Mouse (Mus musculus) embryonic facial prominence, embryonic 12.5 days (tissue): ENCODE data around the gene Rdh12. TPM values are rescaled to one million over a fixed set of nuclear protein-coding genes. Genes with fewer than 3 reads are reported as not detected.

Source experiments
- ATAC-seq: fragments of 200-750 bp; cut with Nextera tagmentation; 2 replicates; pipeline ENCODE4 v1.8.0; 2017; ENCODE audit not compliant: insufficient number of reproducible peaks, insufficient read depth, low FRiP score, low TSS enrichment
- H3K27ac ChIP-seq: fragments of 300-500 bp; sonication (generic); 2 replicates; pipeline ENCODE4 v1.5.1; 2016; ENCODE audit warnings: mild to moderate bottlenecking
- H3K27me3 ChIP-seq: fragments of 300-500 bp; sonication (generic); 2 replicates; pipeline ENCODE4 v1.6.1; 2016; ENCODE audit warnings: mild to moderate bottlenecking, moderate library complexity
- H3K36me3 ChIP-seq: fragments of 300-500 bp; sonication (generic); 2 replicates; pipeline ENCODE4 v1.6.1; 2016; ENCODE audit warnings: mild to moderate bottlenecking
- H3K4me1 ChIP-seq: fragments of 300-500 bp; sonication (generic); 2 replicates; pipeline ENCODE4 v1.6.1; 2016
- H3K4me2 ChIP-seq: fragments of 300-500 bp; sonication (generic); replicated peaks from 2 replicates; pipeline ENCODE4 v1.6.1; 2016; ENCODE audit warnings: mild to moderate bottlenecking, moderate library complexity
- H3K4me3 ChIP-seq: fragments of 300-500 bp; sonication (generic); 2 replicates; pipeline ENCODE4 v1.5.1; 2016; ENCODE audit warnings: mild to moderate bottlenecking
- H3K9ac ChIP-seq: fragments of 300-500 bp; sonication (generic); 2 replicates; pipeline ENCODE4 v1.6.1; 2016; ENCODE audit warnings: mild to moderate bottlenecking, moderate library complexity
- H3K9me3 ChIP-seq: fragments of 300-500 bp; sonication (generic); 2 replicates; pipeline ENCODE4 v1.6.1; 2016; ENCODE audit warnings: mild to moderate bottlenecking, moderate library complexity
- WGBS: fragments of 180-500 bp; shearing (Covaris S2); methylation state at CpG from one replicate; pipeline ENCODE4 v1.1.7; 2016; 5-methylcytosine and 5-hydroxymethylcytosine counted together
- polyA plus RNA-seq: library from polyadenylated mRNA; unstranded; fragments of >200 nt; fragmentation: Nextera tagmentation; extraction: Ambion mirVana; gene quantifications from 2 replicates; pipeline ENCODE4 v1.2.1, GENCODE M21; 2016

Gene Rdh12
- polyA plus RNA-seq, 1 experiment from 2014 or later = 1.9 TPM

DNA sequence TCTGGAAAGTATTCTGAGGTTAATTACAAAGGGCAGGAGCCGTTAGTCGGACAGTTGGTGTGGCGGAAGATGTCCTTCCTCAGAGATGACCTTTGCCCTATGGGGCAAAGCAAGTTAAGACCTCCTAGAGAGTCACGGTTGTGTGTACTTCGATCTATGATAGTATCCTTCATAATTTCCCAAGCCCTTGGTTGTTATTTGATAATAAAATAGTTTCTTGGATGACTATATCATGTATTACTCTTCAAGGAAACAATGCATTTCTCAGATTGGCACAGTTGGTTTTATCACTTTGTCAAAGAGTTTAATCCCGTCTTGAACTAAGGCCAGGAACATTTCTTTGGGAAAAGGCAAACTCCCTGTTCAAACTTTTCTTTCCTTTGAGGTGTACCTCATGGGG, 16.5 kb upstream of the Rdh12 start, which contains the start of gene Rdh11:
Gene Rdh11 (minus strand): TSS at position 101 of the 400 bp plus-strand sequence.
- H3K4me1 ChIP-seq = peaks cover 8% of the 10 kb centered on the region
- H3K9me3 ChIP-seq = no peaks in the 10 kb centered on the region
- H3K27me3 ChIP-seq = no peaks in the 10 kb centered on the region
- WGBS = 49% methylated on average over 6 of the region's 6 CpGs
- H3K27ac ChIP-seq = peak within 1 kb of the TSS; percentile 30; the same call in 1 of the 2 replicates
- peak within 1 kb of the TSS; percentile 59 for H3K9ac ChIP-seq
- peaks cover 13% of the 10 kb centered on the region for H3K36me3 ChIP-seq
- ATAC-seq = no peak
- peak within 1 kb of the TSS; percentile 77 for H3K4me2 ChIP-seq
- peak within 1 kb of the TSS; percentile 55 for H3K4me3 ChIP-seq

DNA sequence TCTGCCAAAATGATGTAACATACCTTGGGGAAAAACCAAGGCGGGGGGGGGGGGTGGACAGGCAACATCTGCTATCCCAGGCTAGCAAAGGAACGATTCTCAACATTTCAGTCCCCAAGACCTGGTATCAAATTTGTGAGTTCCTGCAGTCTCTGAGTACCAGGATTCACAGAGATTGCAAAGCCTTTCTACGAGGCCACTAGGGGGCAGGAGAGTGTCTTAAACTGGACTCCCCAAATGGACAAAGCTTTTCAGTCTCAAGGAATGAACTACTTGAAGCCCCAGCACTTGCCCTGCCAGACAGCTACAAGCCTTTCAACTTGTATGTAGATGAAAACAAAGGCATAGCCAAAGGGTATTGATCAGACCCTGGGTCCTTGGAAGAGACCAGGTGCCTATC, 15.3 kb upstream of the Rdh12 start:
- peaks cover 8% of the 10 kb centered on the region for H3K4me1 ChIP-seq
- no peak overlapping the region for H3K9ac ChIP-seq
- no peak overlapping the region for H3K4me3 ChIP-seq
- H3K36me3 ChIP-seq = 0 out of 2 replicates have a peak, but pooled peaks cover under 1% of the 10 kb centered on the region
- no peak for ATAC-seq
- H3K27me3 ChIP-seq = no peaks in the 10 kb centered on the region
- WGBS = 7% methylated on average over 3 of the region's 3 CpGs
- H3K27ac ChIP-seq = no peak overlapping the region
- H3K9me3 ChIP-seq = no peaks in the 10 kb centered on the region
- no peak overlapping the region for H3K4me2 ChIP-seq

- no peak for ATAC-seq
- H3K9me3 ChIP-seq = no peaks in the 10 kb centered on the region
- H3K4me3 ChIP-seq = no peak overlapping the region
- H3K27me3 ChIP-seq = no peaks in the 10 kb centered on the region
- no peak overlapping the region for H3K27ac ChIP-seq
- H3K4me1 ChIP-seq = no peaks in the 10 kb centered on the region
- H3K4me2 ChIP-seq = no peak overlapping the region
- no peak overlapping the region for H3K9ac ChIP-seq
- WGBS = 81% methylated on average over 5 of the region's 5 CpGs
- H3K36me3 ChIP-seq = no peaks in the 10 kb centered on the region
These were observed 11.6 kb upstream of the Rdh12 start for GRCm38 (mm10) chr12:79197105-79197504.

DNA sequence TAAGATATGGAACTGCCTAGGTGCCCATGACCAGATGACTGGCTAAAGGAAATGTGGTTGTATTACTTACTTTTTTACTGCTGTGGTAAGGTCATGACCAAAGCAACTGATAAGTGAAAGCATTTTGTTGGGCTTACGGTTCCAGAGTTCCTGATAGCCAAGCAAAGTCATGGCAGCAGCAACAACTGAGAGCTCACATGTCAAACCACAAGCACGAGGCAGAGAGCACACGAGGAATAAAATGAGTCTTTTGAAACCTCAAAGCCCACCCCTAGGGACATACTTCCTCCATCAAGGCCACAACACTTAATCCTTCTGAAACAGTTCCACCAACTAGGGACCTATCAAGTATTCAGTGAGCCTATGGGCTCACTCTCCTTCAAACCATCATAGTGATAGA, 6.8 kb upstream of the Rdh12 start:
- Histone ChIP-seq H3K9ac (no peak overlapping the region), H3K4me3 (no peak overlapping the region), H3K27ac (no peak overlapping the region), H3K4me1 (no peaks in the 10 kb centered on the region), H3K9me3 (no peaks in the 10 kb centered on the region), H3K36me3 (no peaks in the 10 kb centered on the region), H3K27me3 (no peaks in the 10 kb centered on the region), H3K4me2 (no peak overlapping the region)
- WGBS = 72% methylated on average over 3 of the region's 3 CpGs
- no peak for ATAC-seq

DNA sequence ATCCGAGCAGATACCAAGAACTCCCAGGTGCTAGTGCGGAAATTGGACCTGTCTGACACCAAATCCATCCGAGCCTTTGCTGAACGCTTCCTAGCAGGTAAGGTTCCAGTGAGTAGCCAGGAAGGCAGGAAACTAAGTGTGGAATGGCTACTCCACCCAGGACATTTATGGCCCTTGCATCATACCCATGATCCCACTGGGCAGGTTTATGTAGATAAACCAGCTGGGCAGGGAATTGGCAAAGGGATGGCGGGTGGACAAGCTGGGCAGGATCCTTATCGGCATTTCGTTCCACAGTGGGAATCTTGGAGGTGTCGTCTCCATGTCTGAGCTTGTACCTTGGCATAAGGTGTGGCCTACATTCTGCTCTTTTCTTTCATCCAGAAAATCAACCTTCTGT, 2.7 kb downstream of the Rdh12 start:
- WGBS = 77% methylated on average over 8 of the region's 8 CpGs
- Histone ChIP-seq H3K9ac (no peak overlapping the region), H3K4me1 (no peaks in the 10 kb centered on the region), H3K4me3 (no peak overlapping the region), H3K27ac (no peak overlapping the region), H3K27me3 (no peaks in the 10 kb centered on the region), H3K4me2 (no peak overlapping the region), H3K9me3 (no peaks in the 10 kb centered on the region), H3K36me3 (no peaks in the 10 kb centered on the region)
- no peak for ATAC-seq

- no peaks in the 10 kb centered on the region for H3K9me3 ChIP-seq
- no peak overlapping the region for H3K4me2 ChIP-seq
- no peaks in the 10 kb centered on the region for H3K4me1 ChIP-seq
- H3K27me3 ChIP-seq = no peaks in the 10 kb centered on the region
- H3K4me3 ChIP-seq = no peak overlapping the region
- ATAC-seq = no peak
- H3K36me3 ChIP-seq = no peaks in the 10 kb centered on the region
- 71% methylated on average over 5 of the region's 5 CpGs for WGBS
- no peak overlapping the region for H3K27ac ChIP-seq
- no peak overlapping the region for H3K9ac ChIP-seq
These were observed 8.8 kb downstream of the Rdh12 start for GRCm38 (mm10) chr12:79217511-79217910.

DNA sequence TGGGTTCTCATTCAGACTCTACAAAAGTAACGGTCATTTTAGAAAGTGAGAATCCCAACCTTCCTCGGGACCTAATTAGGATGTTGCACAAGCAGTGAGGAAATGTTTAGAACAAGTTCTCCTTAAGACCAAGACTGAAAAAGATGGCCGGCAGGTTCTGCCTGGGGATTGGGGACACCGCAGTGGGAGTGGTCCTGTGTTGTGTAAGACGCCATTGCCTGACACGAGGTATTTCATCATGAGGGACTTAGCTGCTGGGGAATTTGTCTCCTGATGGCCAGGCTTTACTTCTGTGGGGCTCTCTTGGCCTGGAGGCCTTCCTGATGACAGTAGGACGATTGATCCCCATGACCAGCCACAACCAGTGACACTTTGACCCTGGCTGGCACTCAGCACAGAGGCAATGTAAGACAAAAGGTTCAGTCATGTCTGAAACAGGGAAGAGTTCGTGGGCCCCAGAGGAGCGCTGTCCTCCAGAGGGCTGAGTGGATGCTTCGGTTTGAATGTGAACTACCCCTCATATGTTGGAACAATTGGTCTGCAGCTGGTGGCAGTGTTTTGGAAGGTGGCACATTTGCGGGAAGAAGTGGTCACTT, 26.9 kb downstream of the Rdh12 start:
- Histone ChIP-seq H3K27me3 (no peaks in the 10 kb centered on the region), H3K27ac (no peak overlapping the region), H3K9me3 (no peaks in the 10 kb centered on the region), H3K36me3 (peaks cover 53% of the 10 kb centered on the region), H3K4me2 (no peak overlapping the region), H3K4me1 (no peaks in the 10 kb centered on the region), H3K4me3 (no peak overlapping the region), H3K9ac (no peak overlapping the region)
- ATAC-seq = no peak
- 59% methylated on average over 11 of the region's 11 CpGs for WGBS

DNA sequence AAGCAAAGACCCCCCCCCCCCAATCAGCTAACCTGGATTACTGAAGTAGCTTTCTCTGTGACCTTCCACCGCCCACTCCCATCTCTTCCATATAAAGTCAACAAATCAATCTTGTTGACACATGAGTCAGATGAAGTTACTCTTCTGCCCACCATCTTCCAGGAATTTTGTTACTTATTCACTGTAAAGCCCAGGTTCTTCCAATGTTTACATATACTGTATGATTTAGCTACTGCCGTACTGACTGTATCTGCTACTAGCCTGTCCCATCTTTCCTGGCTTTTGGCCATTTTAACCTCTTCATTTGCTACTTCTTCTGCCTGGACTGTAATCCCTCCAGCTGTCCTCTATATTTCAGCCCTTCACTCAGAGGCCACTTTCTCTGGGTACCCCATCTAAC, 33.3 kb downstream of the Rdh12 start:
- 95% methylated on average over 2 of the region's 2 CpGs for WGBS
- Histone ChIP-seq H3K27me3 (no peaks in the 10 kb centered on the region), H3K4me3 (no peak overlapping the region), H3K9me3 (no peaks in the 10 kb centered on the region), H3K36me3 (peaks cover 84% of the 10 kb centered on the region), H3K27ac (no peak overlapping the region), H3K9ac (no peak overlapping the region), H3K4me2 (no peak overlapping the region), H3K4me1 (no peaks in the 10 kb centered on the region)
- ATAC-seq = no peak

DNA sequence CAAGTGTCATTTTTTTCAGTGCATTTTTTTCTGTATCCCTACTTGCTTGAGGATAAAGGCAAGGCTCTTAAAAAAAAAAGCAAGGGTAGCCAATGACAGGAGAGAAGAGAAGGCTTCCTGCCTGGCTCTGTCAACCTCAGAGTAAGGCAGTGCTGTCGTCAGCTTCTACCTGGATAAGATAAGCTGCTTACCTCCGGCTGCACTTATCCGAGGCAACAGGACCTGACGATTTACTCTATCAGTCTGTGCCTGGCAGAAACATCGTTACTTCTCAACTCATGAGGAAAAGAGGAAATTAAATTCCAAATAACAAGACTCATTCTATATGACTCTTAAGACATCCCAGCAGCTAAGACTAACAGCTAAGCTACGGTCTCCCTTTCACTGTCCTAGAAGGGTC, 34.2 kb downstream of the Rdh12 start:
- H3K4me1 ChIP-seq = no peaks in the 10 kb centered on the region
- peaks cover 85% of the 10 kb centered on the region for H3K36me3 ChIP-seq
- H3K9ac ChIP-seq = no peak overlapping the region
- no peak overlapping the region for H3K4me2 ChIP-seq
- no peak overlapping the region for H3K4me3 ChIP-seq
- no peaks in the 10 kb centered on the region for H3K9me3 ChIP-seq
- H3K27me3 ChIP-seq = no peaks in the 10 kb centered on the region
- H3K27ac ChIP-seq = no peak overlapping the region
- ATAC-seq = no peak
- WGBS = 92% methylated on average over 6 of the region's 6 CpGs

GRCm38 (mm10) chr12:79248110-79248509, 39.4 kb downstream of the Rdh12 start:
- H3K36me3 ChIP-seq = peaks cover 89% of the 10 kb centered on the region
- H3K9me3 ChIP-seq = no peaks in the 10 kb centered on the region
- no peak overlapping the region for H3K9ac ChIP-seq
- no peaks in the 10 kb centered on the region for H3K4me1 ChIP-seq
- H3K4me3 ChIP-seq = no peak overlapping the region
- ATAC-seq = no peak
- H3K27me3 ChIP-seq = no peaks in the 10 kb centered on the region
- H3K4me2 ChIP-seq = no peak overlapping the region
- 72% methylated on average over 3 of the region's 3 CpGs for WGBS
- no peak overlapping the region for H3K27ac ChIP-seq

GRCm38 (mm10) chr12:79253294-79254053, 44.8 kb downstream of the Rdh12 start:
- no peaks in the 10 kb centered on the region for H3K4me1 ChIP-seq
- no peaks in the 10 kb centered on the region for H3K27me3 ChIP-seq
- 88% methylated on average over 9 of the region's 9 CpGs for WGBS
- H3K9me3 ChIP-seq = no peaks in the 10 kb centered on the region
- H3K36me3 ChIP-seq = peaks cover 68% of the 10 kb centered on the region
- ATAC-seq = no peak
- no peak overlapping the region for H3K4me3 ChIP-seq
- no peak overlapping the region for H3K27ac ChIP-seq
- H3K4me2 ChIP-seq = no peak overlapping the region
- H3K9ac ChIP-seq = no peak overlapping the region

DNA sequence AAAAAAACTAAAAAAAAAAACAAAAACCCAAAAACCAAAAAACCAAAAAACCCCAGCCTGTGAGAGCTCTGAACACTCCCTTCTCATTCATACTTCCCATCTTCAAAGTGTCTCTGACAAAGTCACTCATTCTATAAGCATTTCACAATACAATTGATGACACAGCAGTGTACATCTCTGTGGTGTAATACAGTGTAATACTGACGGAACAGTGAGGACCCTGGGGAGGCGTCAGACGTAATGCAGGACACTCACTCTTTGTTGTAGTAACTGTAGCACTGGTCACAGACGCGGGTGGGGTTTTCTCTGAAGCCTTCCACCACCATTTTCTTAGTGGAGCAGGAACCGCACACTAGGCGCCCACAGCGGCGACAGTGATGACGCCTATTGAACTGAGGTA, 46.3 kb downstream of the Rdh12 start:
- no peak for ATAC-seq
- H3K4me1 ChIP-seq = no peaks in the 10 kb centered on the region
- WGBS = 95% methylated on average over 10 of the region's 10 CpGs
- no peaks in the 10 kb centered on the region for H3K9me3 ChIP-seq
- H3K4me2 ChIP-seq = no peak overlapping the region
- H3K27me3 ChIP-seq = no peaks in the 10 kb centered on the region
- H3K4me3 ChIP-seq = no peak overlapping the region
- no peak overlapping the region for H3K27ac ChIP-seq
- H3K9ac ChIP-seq = no peak overlapping the region
- H3K36me3 ChIP-seq = peaks cover 58% of the 10 kb centered on the region
